Mouse (Mus musculus): ENCODE data around the gene Pitpnb. TPM values are rescaled to one million over a fixed set of nuclear protein-coding genes. Genes with fewer than 3 reads are reported as not detected.

Gene Pitpnb
- polyA plus RNA-seq, 1 experiment from 2014 or later, result 105 TPM

DNA sequence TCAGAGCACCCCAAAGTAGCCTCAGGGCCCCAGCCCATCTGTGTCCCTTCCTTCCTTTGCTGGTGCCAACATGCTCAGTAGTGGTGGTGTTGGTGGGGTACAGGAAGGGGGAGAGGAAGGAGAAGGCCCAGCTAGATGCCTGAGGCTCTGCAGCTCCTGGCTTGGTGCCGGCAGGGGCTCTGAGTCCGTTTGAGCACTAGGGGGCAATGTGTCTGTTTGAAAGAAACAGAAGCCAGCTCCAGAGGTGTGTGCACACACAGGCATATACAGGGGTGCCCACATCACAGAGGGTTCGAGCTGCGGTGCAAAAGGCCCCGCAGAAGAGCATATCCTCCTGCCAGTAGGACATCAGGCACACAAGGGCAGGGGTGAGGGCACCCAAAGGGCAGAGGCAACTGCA is 83.6 kb downstream of the Pitpnb start:
- 0 out of 2 replicates have a peak overlapping the region, but pooled peaks have one; percentile 1 for H3K27ac ChIP-seq
- H3K9me3 ChIP-seq, result no peaks in the 10 kb centered on the region
- peaks cover 5% of the 10 kb centered on the region; the same call in 1 of the 2 replicates for H3K36me3 ChIP-seq
- WGBS, result under 1% methylated on average over 5 of the region's 5 CpGs
- no peak for DNase-seq (ENCODE audit: low spot score)
- H3K4me3 ChIP-seq, result no peak overlapping the region
- peaks cover 60% of the 10 kb centered on the region for H3K27me3 ChIP-seq (ENCODE audit: insufficient read depth, poor library complexity, severe bottlenecking)
- peaks cover 54% of the 10 kb centered on the region for H3K4me1 ChIP-seq

DNA sequence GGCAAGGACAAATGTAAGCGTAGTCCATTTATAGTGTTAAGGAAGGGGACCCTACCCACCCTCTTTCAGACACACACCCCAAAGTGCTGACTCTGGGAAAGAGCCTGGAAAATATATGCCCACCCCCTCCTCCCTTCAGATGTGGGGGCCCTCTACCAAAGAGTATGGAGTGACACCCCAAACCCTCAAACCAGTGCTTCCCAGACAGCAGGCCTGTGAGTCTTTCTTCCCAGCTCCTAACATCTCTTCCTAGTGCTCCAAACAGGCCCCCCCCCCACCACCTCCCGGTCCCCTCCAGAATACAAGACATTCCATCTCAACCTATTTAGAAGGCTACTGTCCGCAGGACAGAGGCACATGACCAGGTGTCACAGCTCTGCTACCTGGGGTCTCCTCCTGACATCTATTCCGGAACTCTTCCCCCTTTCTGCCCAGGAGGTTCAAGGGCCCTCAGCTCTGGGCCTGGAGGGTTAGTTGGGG is 84.2 kb downstream of the Pitpnb start:
- Histone ChIP-seq H3K27me3 (ENCODE audit: insufficient read depth, poor library complexity, severe bottlenecking) (peaks cover 63% of the 10 kb centered on the region), H3K27ac (0 out of 2 replicates have a peak overlapping the region, but pooled peaks have one; percentile 1), H3K9me3 (no peaks in the 10 kb centered on the region), H3K36me3 (peaks cover 8% of the 10 kb centered on the region; the same call in 1 of the 2 replicates), H3K4me3 (no peak overlapping the region), H3K4me1 (peaks cover 54% of the 10 kb centered on the region)
- WGBS, result 38% methylated on average over 4 of the region's 4 CpGs
- DNase-seq (ENCODE audit: low spot score), result no peak

DNA sequence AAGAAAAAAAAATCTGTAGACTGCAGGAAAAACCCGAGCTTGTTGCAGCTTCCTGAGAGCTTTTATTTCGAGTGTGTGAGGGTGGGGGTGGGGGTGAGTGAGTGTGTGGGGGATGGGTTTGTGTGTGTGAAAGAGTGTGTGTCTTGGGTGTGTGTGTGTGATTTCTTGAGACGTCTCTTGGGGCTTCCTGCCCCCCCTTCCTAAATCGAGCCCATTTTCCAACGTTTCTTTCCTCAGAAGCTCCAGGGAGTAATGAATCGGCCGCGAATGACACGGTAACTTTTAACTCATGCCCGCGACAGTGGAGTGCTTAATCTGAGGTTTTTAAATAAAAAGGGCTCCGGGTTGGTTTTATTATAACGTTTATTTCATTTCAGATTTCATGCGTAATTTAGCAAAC is 85.0 kb downstream of the Pitpnb start:
- peaks cover 13% of the 10 kb centered on the region for H3K36me3 ChIP-seq
- WGBS, result 2% methylated on average over 14 of the region's 14 CpGs
- H3K27ac ChIP-seq, result peak overlapping the region; percentile 52; the same call in 1 of the 2 replicates
- H3K27me3 ChIP-seq (ENCODE audit: insufficient read depth, poor library complexity, severe bottlenecking), result peaks cover 67% of the 10 kb centered on the region
- no peak for DNase-seq (ENCODE audit: low spot score)
- no peaks in the 10 kb centered on the region for H3K9me3 ChIP-seq
- peaks cover 54% of the 10 kb centered on the region for H3K4me1 ChIP-seq
- H3K4me3 ChIP-seq, result peak overlapping the region; percentile 81

DNA sequence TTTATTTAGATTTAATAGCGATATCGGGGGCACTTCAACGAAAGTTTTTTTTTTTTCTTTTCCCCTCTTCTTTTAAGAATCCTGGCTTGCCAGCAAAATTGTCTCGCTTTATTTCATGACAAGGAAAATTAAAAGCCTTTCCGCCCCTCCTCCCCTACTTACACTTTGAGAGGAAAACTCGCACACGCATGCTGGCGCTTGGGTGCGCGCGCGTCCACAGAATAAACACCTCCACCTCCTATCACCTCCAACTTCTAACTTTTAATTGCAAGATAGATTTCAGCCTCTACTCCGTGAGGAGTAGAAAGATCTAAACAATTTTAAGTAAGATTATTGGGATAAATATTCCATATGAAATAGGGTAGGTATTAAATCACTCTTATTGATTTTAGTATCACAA is 85.5 kb downstream of the Pitpnb start:
- Histone ChIP-seq H3K4me3 (peak overlapping the region; percentile 81), H3K27ac (peak overlapping the region; percentile 95), H3K9me3 (no peaks in the 10 kb centered on the region), H3K36me3 (peaks cover 17% of the 10 kb centered on the region), H3K27me3 (ENCODE audit: insufficient read depth, poor library complexity, severe bottlenecking) (peaks cover 72% of the 10 kb centered on the region), H3K4me1 (peaks cover 55% of the 10 kb centered on the region)
- WGBS, result 1% methylated on average over 13 of the region's 13 CpGs
- no peak for DNase-seq (ENCODE audit: low spot score)

DNA sequence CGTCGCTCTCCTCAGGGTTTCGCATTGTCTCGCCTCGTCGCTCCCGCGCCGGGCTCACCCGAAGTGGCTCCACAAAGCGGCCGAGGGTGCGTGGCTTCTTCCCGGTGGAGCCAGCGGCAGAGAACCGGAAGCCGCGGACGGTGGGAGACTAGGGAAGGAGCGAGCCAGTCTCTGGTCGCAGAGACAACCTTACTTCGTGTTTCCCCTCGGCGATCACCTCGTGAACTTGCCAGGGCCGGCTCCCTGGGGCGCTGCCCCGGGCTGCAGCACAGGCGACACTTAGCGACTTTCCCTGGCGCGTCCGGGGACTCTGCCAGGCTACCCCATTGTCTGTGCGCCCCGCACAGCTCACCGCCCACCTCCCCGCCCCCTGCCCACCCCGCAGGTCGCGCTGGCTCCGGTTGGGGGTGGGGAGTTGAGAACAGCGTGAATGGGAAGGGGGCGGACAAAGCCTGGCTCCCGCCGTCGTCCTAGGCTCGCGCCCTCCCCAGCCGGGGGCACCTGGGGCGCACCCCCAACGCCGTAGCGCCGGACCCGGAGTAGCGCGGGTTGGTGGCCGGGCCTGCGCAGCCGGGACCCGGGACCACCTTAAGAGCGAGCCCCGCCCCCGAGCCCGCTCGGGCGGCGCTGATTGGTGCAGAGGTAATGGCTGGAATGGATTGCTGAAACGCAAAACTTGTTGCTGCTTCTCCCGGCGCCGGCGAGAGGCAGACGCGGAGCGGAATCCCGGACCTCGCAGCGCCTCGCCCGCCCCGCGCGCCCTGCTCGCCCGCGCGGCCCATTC is 86.2 kb downstream of the Pitpnb start, which contains the start of gene Mn1:
Gene Mn1, plus strand, starts transcription at position 772 of the 784 bp plus-strand sequence.
- peak; percentile 92 for DNase-seq (ENCODE audit: low spot score)
- H3K4me3 ChIP-seq, result peak within 1 kb of the TSS; percentile 81
- peaks cover 73% of the 10 kb centered on the region for H3K27me3 ChIP-seq (ENCODE audit: insufficient read depth, poor library complexity, severe bottlenecking)
- H3K4me1 ChIP-seq, result peaks cover 63% of the 10 kb centered on the region
- under 1% methylated on average over 87 of the region's 88 CpGs for WGBS
- H3K9me3 ChIP-seq, result no peaks in the 10 kb centered on the region
- peak within 1 kb of the TSS; percentile 95 for H3K27ac ChIP-seq
- peaks cover 25% of the 10 kb centered on the region for H3K36me3 ChIP-seq

DNA sequence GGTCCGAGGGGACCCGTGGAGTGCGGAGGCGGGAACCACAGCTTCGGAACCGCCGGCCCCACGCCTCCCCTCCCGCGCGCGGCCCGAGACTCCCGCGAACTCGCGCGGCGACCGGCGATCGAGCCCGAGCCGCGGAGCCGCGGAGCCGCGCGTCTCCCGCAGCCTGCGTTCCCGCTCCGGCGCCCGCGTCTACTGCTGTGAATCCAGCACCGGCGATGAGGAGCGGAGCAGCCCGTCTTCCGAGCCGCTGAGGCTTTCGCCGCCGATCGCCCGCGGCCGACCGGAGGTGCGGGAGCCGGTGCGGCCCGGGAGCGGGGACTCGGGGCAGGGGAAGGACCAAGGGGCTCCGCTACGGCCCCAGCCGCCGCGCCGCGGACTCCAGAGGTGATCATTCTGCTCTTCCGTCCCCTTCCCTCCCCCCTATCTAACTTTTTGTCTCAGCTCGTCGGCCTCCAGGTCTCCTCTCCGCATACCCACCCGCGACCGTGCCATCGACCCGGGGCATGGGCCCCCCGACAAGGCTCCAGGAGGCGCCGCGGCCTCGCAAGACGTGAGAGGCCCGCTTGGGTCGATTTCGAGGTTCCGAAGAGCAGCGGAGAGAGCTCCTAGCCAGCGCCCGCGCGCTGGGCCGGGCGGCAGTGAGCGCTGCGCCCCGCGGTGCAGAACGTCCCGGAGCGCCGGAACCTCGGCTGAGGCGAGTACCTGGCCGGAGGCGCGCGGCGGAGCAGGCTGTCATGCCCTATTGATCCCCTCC is 87.0 kb downstream of the Pitpnb start:
- peaks cover 74% of the 10 kb centered on the region for H3K27me3 ChIP-seq (ENCODE audit: insufficient read depth, poor library complexity, severe bottlenecking)
- H3K4me1 ChIP-seq, result peaks cover 69% of the 10 kb centered on the region
- no peak for DNase-seq (ENCODE audit: low spot score)
- no peaks in the 10 kb centered on the region for H3K9me3 ChIP-seq
- H3K36me3 ChIP-seq, result peaks cover 31% of the 10 kb centered on the region
- peak overlapping the region; percentile 81 for H3K4me3 ChIP-seq
- WGBS, result 1% methylated on average over 105 of the region's 105 CpGs
- peak overlapping the region; percentile 95 for H3K27ac ChIP-seq

DNA sequence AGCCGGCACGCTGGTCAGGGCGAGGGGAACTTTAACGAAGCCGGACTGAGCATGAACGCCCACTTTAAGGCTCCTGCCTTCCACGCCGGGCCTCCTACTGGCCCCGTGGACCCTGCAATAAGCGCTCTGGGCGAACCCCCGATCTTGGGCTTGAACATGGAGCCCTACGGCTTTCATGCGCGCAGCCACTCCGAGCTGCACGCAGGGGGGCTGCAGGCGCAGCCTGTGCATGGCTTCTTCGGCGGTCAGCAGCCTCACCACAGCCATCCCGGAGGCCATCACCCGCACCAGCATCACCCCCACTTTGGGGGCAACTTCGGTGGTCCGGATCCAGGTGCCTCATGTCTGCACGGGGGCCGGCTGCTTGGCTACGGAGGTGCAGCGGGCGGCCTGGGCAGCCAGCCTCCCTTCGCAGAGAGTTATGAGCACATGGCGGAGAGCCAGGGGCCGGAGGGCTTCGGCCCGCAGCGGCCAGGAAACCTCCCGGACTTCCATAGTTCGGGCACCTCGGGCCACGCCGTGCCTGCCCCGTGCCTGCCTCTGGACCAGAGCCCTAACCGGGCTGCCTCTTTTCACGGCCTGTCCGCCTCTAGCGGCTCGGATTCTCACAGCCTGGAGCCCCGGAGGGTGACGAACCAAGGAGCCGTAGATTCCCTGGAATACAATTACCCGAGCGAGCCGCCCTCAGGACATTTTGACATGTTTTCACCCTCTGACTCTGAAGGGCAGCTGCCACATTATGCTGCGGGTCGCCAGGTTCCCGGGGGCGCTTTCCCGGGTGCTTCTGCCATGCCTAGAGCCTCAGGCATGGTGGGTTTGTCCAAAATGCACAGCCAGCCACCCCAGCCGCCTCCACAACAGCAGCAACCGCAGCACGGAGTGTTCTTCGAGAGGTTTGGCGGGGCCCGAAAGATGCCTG is 87.9 kb downstream of the Pitpnb start:
- Histone ChIP-seq H3K36me3 (peaks cover 31% of the 10 kb centered on the region), H3K4me1 (peaks cover 72% of the 10 kb centered on the region), H3K4me3 (peak overlapping the region; percentile 81), H3K27ac (peak overlapping the region; percentile 95), H3K9me3 (no peaks in the 10 kb centered on the region), H3K27me3 (ENCODE audit: insufficient read depth, poor library complexity, severe bottlenecking) (peaks cover 68% of the 10 kb centered on the region)
- WGBS, result 1% methylated on average over 63 of the region's 63 CpGs
- DNase-seq (ENCODE audit: low spot score), result no peak

DNA sequence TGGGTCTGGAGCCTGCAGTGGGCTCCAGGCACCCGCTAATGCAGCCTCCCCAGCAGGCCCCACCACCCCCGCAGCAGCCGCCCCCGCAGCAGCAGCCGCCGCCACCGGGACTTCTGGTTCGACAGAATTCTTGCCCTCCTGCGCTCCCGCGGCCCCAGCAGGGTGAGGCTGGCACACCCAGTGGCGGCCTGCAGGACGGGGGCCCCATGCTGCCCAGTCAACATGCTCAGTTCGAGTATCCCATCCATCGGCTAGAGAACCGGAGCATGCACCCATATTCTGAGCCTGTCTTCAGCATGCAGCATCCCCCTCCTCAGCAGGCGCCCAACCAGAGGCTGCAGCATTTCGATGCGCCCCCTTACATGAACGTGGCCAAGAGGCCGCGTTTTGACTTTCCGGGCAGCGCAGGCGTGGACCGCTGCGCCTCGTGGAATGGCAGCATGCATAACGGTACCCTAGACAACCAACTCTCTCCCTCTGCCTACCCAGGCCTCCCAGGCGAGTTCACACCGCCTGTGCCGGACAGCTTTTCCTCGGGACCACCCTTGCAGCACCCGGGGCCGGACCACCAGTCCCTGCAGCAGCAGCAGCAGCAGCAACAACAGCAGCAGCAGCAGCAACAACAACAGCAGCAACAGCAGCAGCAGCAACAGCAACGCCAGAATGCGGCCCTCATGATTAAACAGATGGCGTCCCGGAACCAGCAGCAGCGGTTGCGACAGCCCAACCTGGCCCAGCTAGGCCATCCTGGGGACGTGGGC is 88.7 kb downstream of the Pitpnb start:
- peaks cover 64% of the 10 kb centered on the region for H3K27me3 ChIP-seq (ENCODE audit: insufficient read depth, poor library complexity, severe bottlenecking)
- peak overlapping the region; percentile 81 for H3K4me3 ChIP-seq
- DNase-seq (ENCODE audit: low spot score), result no peak
- no peaks in the 10 kb centered on the region for H3K9me3 ChIP-seq
- H3K36me3 ChIP-seq, result peaks cover 31% of the 10 kb centered on the region
- peak overlapping the region; percentile 95 for H3K27ac ChIP-seq
- peaks cover 68% of the 10 kb centered on the region for H3K4me1 ChIP-seq
- WGBS, result 6% methylated on average over 42 of the region's 42 CpGs

DNA sequence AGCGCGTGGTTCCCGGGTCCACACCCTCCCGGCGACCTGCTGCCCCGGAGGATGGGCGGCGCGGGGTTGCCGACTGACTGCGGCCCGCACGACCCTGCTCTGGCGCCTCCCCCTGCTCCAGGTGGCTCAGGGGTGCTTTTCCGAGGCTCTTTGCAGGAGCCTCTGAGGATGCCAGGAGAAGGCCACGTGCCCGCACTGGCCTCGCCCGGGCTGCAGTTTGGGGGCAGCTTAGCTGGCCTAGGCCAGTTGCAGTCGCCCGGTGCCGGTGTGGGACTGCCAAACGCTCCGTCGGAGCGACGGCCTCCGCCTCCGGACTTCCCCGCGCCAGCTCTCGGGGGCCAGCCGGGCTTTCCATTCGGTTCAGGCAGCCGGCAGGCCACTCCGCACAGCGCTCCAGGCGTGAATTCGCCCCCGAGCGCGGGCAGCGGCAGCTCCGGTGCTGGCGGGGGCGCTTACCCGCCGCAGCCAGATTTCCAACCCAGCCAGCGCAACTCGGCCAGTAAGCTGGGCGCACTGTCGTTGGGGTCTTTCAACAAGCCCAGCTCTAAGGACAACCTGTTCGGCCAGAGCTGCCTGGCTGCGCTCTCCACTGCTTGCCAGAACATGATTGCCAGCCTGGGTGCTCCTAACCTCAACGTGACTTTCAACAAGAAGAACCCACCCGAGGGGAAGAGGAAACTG is 89.6 kb downstream of the Pitpnb start:
- H3K36me3 ChIP-seq, result peaks cover 34% of the 10 kb centered on the region

DNA sequence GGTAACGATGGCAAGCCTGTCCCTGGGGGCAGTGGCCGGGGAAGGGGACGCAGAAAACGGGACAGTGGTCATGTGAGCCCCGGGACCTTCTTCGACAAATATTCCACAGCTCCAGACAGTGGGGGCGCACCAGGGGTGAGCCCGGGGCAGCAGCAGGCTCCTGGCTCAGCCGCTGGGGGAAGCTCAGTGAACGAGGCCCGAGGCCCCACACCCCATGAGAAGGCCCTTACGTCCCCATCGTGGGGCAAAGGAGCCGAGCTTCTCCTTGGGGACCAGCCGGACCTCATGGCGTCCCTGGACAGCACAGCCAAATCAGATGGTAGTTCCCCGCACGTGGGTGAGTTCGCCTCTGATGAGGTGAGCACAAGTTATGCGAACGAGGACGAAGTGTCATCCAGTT is 90.3 kb downstream of the Pitpnb start:
- Histone ChIP-seq H3K9me3 (no peaks in the 10 kb centered on the region), H3K4me3 (peak overlapping the region; percentile 81), H3K36me3 (peaks cover 37% of the 10 kb centered on the region), H3K27me3 (ENCODE audit: insufficient read depth, poor library complexity, severe bottlenecking) (peaks cover 56% of the 10 kb centered on the region), H3K4me1 (peaks cover 56% of the 10 kb centered on the region), H3K27ac (peak overlapping the region; percentile 65)
- 52% methylated on average over 22 of the region's 22 CpGs for WGBS
- no peak for DNase-seq (ENCODE audit: low spot score)

More for the DNA sequence above, 89.6 kb downstream of the Pitpnb start:
- Histone ChIP-seq H3K27me3 (ENCODE audit: insufficient read depth, poor library complexity, severe bottlenecking) (peaks cover 56% of the 10 kb centered on the region), H3K27ac (peak overlapping the region; percentile 65), H3K4me1 (peaks cover 60% of the 10 kb centered on the region), H3K4me3 (peak overlapping the region; percentile 81), H3K9me3 (no peaks in the 10 kb centered on the region)
- WGBS, result 3% methylated on average over 56 of the region's 56 CpGs
- no peak for DNase-seq (ENCODE audit: low spot score)

DNA sequence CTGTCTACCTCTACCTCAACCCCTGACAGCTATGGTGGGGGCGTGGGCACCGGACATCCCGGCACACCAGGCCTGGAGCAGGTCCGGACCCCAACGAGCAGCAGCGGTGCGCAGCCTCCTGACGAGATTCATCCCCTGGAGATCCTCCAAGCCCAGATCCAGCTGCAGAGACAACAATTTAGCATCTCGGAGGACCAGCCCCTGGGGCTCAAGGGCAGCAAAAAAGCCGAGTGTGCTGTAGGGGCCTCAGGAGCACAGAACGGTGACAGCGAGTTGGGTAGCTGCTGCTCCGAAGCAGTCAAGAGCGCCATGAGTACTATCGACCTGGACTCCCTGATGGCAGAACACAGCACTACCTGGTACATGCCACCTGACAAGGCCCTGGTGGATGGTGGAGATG is 90.9 kb downstream of the Pitpnb start:
- peaks cover 40% of the 10 kb centered on the region for H3K36me3 ChIP-seq
- peak overlapping the region; percentile 81 for H3K4me3 ChIP-seq
- no peak overlapping the region for H3K27ac ChIP-seq
- H3K4me1 ChIP-seq, result peaks cover 59% of the 10 kb centered on the region
- WGBS, result 70% methylated on average over 15 of the region's 15 CpGs
- H3K27me3 ChIP-seq (ENCODE audit: insufficient read depth, poor library complexity, severe bottlenecking), result peaks cover 56% of the 10 kb centered on the region
- no peaks in the 10 kb centered on the region for H3K9me3 ChIP-seq
- no peak for DNase-seq (ENCODE audit: low spot score)
